Mouse (Mus musculus) liver, embryonic 14.5 days (tissue): ENCODE results near the gene Olfr24.

Experiments
- CTCF ChIP-seq: IDR thresholded peaks from 2 replicates; pipeline ENCODE4 v1.5.1; 2016; ENCODE audit warnings: antibody characterized with exemption, low read depth, control low read depth
- EP300 ChIP-seq: IDR thresholded peaks from 2 replicates; pipeline ENCODE4 v1.6.1; 2016; ENCODE audit warnings: antibody characterized with exemption, low read depth

- no peak for TF ChIP-seq CTCF
- TF ChIP-seq EP300: no peak
Measured at GRCm38 (mm10) chr9:18779476-18779875, 15.7 kb upstream of the Olfr24 start.
